Mouse (Mus musculus) megakaryocyte, embryonic 14.5 days (primary cell): Measurements from ENCODE around the gene Bhlhe23.

Experiments used
- FLI1 ChIP-seq: IDR thresholded peaks from 2 replicates; pipeline ENCODE4 v1.6.1; 2012; ENCODE audit warnings: low read length, inconsistent platforms, mixed read lengths
- GATA1 ChIP-seq: IDR thresholded peaks from 3 replicates; pipeline ENCODE4 v1.6.1; 2012; ENCODE audit warnings: mixed read lengths, low read length, inconsistent platforms, borderline replicate concordance

DNA sequence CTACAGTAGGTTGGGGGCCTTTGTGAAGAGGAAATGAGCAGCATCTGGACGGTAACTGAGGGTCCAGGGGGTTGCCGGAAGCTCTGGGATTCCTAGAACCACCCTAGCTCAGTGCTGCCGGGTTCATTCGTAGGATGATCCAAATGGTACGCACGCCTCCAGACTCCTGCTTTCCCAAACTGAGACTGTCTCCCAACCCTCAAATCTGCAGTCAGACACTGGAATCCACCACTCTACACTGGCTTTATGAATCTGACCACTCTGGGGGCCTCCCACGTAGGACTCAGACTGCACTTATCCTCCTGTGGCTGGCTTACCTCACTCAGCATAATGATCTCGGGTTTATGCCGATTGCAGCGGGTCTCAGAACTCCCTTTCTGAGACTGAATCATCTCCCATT lies 32.8 kb upstream of the Bhlhe23 start:
- TF ChIP-seq GATA1 (no peak), FLI1 (no peak)
